Mouse (Mus musculus): ENCODE results near the gene Mkks.
"Not testable (repeated sequence)": the region's sequence is repeated elsewhere in the genome, so short reads cannot be mapped to it uniquely, and the experiment has no call there.

Mkks gene

DNA sequence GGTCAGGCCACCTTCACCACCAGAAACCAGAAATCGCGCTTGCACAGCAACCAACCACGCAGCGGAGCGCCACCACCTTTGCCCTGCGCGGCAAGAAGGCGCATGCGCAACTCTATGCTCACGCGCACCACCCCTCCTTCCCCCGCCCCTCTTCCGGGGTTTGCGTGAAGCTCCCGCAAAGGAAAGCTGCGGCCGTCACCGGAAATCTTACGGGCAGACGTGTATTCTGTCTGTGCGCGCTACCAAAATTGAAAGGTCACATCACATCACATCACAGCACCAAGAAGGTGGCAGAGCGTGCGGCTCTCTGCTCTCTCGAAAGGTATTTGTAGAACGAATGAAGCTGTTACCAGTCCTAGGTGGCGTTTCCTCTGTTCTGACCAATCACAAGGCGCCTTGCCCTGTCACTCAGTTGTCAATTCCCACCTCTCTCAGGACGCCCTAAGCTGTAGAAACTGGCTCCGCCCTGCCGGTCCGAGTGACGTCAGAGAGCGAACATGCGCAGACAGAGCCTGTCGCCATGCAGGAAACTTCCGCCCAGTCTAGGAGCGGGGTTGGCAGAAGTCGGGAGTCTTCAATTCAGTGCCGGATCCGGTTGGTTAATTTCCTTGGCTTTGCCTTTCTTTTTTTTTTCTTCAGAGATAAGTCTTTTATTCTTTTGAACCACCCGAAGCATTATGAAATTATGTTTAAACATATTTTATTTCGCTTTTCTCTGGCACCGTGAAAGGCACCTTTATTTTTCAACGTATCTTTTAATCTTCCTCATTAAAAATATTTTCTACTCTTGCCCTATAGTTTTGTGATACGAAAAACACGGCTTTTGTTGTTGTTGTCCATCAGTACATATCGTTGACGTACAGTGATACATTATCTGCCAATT is at the start of gene Mkks, which contains the start of the genes Slx4ip and AL731706.1:
Gene Mkks, minus strand, starts transcription at position 322 of the 883 bp plus-strand sequence.
Gene Slx4ip, plus strand, starts transcription at position 151 of the 883 bp plus-strand sequence.
Gene AL731706.1, minus strand, starts transcription at position 322 of the 883 bp plus-strand sequence.
- peak; percentile 99 for DNase-seq

DNA sequence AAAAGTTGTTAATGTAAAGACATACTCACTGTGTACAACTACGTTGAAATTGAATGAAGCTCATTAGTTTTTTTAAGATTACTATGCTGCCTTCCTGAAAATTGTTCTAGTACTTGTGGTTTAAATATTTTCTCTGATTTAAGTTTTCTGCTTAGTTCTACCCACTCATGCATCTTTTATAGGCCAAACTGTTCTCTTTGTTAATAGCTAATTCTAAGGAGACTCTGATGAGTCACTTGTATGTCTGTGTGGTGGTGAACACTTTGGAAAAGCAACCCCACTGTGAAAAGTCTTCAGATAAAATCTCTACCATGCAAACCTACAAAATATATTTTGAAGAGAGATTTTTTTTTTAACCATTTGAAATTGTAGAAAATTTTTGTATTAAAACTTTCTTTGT is 47.1 kb upstream of the Mkks start:
- no peak for DNase-seq

DNA sequence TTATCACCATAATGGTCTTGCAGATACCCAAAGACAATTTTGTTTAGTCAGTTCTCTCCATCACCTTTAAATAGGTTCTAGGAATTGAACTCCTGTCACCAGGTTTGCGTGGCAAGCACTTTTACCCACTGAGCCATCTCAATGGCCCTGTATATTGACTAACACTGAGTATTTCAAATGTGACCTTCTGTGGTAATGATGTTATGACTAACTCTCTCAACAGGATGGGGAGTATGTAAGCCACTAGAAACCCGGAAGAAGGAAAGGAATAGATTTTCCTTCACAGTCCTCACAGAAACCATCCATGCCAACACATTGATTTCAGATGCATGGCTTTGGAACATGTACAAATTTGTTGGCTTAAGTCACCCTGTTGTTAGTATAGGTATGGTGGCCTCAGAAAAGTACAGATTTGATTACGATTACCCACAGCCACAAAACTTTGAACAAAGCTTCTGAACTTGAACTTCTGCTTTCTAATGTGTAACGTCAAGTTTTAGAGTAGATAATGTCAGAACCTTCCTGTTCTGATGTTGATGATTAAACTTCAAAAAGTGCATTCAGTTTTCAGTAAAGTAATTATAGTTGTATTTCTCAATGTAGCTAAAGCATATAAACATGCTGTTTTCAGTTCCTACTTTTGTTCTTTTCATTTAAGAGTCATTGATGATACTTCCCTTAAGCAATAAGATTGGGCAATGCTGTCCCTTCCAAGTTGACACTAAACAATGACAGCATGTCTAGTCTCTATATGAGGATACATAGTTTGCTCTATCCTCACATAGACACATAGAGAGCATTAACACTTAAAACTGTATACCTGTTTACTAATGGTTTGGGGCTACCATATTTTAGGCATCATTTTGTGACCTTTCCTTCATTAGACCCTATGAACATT is 45.5 kb upstream of the Mkks start:
- DNase-seq: no peak

DNA sequence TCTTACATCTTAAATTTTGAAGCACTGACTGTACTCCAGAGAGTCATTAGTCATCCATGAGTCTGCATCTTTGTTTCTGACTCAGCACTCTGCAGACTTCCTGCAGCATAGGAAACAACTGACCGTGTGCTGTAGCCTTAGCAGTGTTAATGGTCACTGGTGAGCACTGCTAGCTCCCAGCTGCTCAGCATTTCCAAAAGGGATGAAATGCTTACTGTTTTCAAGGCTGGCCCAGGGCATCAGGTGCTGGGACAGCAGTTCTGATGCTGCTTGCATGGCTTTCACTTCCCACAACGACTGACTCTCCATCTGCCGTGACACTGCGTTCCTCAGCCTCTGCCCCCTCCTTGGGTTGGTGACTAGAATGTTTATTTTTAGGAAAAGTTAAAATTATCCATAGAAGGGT is 29.8 kb upstream of the Mkks start:
- DNase-seq: peak in 1 of 2 experiments; percentile 17

DNA sequence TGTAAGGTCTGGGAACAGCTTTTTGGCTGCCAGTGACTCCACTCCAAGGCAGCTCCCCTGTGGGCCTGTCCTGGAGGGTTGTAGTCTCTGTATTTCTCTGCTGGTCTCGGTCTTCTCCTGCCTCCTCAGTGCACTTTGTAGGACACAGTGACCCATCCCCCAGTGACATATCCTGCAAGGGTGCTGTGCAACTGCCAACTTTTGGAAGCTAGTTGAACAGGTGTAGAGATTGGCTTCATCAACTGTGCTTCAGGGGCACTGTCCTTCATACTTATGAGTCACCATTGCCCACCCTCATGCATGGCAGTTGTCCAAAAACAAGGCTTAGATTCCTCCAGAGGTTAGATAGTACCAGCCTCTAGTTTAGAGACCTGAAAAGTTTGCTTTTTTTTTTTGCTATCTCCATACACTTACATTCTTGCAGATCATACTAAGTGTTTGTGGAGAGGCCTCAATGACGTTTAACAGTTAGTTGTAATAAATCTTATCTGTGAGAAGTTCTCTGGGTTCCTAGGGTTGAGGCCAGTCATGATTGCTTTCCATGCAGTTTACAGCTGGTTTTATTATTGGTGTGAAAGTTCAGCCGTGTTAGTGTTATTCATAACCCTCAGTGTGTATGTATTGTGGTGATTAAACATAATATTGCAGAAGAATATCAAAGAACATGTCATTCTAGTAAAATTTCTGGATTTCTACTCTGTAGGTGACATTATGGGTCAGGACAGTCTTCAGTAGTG is 29.2 kb upstream of the Mkks start:
- no peak for DNase-seq

DNA sequence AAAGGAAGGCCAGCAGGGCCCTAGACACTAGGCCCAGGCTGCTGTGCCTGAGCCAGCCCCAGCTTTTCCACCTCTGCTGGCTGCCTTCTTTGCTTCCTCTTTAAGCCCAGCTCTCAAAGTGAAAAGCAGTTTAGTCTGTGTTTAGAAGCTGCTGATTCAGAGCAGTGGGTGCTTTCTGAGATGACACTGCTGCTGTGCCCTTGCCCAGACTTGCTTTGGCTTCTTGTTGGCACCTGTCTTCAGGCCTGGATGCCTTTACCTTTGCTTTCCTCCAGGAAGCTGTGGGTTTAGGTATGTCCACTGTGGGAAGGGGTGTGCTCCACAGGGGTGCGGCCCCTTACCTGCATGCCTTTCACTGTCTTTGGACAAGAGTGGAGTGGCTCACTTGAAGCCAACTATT is 28.2 kb upstream of the Mkks start:
- DNase-seq: no peak

DNA sequence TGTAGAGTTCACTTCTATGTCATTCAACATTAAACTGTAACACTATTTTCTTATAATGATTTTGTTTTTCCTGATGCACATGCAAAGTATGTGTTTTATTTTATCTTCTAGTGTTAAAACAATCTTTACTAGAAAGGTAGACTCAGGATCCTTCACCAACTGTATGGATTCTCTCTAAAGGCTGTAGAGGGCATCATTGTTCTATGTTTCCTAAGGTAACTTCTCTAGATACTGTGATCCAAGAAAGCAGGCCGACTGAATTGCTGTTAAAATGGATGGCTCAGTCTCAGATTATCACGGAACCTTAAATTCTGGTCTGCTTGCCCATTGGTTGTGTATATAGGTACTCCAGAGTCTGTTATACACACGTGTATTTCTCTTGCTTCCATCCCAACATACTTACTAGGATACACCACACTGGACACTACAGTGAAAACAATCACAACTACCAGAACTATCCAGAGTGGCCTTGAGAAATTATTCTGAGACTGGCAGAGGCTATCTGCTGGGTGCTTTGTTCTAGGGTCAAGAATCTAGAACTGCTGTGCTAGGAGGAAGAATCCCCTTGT is 23.2 kb upstream of the Mkks start:
- DNase-seq: no peak

DNA sequence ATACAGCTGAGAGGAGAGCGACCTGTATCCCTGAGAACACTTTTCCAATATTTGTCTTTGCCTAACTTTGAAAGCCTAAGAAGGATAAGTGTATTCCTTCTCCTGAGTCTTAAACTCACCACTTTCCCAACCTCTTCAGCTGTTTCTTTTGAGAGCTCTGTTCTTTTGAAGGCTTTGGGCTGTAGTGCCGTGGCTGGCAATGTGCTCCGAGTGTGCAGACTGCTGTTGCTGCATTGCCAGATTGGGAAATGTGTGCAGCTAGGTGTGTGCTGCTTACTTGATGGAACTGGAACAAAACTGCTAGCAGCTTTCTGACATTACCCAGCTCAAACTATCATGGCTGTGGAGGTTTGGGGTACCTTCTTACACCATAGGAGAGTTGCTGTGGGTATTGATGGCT is 21.8 kb upstream of the Mkks start:
- DNase-seq: no peak

DNA sequence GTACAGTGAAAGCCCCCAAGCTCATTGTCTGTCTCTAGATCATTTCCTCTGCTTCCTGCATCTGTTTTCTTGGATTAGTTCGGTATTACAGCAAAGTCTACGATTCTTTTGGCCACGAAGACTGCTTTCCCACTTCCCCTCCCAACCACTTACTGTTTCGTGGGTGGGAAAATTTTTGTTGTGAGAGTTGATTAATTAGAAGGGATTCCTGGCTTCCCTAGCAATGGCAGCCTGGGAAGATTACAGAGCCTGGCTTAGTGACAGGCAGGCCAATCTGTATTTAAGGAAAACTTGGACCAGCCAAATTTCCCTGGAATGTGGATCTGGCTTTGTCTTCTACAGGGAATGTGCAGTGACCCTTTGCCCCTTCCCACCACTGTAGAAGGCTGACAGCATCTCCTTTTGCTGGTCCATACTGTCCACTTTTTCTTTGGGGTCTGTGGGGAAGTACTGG is 20.8 kb upstream of the Mkks start:
- DNase-seq: no peak

DNA sequence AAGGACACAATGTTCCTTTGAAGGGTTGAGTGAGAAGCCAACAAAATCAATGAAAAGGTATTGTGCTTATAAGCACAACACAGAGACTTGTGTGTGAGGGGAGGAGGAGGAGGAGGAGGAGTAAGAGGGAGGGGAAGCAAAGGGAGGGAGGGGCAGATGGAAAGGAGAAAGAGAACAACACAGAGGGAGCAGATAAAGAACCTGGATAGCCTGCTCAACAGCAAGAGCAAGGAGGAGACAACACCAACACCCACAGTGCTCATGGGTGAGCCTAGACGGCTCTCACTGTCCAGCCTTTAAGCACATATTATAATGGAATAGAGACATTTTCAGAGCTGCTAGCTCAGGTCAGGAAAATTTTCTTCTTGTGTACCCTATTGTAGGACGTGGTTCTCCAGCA is 18.1 kb upstream of the Mkks start:
- no peak for DNase-seq

DNA sequence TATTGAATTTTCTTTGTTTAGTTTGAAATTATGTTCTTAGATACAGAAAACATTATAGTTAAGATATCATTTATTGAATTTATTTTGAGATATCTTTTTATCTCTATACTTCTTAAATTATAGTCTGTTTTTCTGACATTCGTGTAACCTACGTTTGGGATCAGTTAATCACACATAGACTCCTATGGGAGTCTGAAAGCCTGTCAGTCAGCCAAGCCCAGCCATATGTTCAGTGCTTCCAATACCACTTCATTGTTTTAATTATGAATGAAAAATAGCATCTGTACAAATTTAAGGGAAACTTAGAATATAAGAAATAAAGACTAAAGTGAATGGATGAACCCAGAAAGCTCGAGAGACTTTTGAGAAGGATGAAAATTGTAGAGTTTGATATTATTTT is 17.4 kb upstream of the Mkks start:
- peak in 1 of 2 experiments; percentile 52 for DNase-seq

DNA sequence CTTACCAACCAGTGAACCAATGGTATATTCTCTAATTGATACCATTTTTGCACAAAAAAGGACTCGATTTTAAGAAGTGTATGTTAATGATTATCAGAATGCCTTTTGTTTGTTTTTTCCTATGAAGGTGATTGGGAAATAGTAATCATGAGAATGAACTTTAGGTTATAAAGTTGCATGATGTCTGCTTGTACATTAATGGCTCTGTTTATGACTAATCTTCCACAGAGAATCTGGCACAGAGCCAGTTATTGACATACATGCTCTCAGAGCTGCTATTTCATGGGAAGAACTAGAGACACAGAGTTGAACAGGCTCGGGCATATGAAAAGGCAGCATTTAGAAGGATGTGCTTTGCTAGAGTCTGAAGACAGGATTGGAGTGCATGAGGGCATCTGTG is 4.9 kb upstream of the Mkks start:
- no peak for DNase-seq

DNA sequence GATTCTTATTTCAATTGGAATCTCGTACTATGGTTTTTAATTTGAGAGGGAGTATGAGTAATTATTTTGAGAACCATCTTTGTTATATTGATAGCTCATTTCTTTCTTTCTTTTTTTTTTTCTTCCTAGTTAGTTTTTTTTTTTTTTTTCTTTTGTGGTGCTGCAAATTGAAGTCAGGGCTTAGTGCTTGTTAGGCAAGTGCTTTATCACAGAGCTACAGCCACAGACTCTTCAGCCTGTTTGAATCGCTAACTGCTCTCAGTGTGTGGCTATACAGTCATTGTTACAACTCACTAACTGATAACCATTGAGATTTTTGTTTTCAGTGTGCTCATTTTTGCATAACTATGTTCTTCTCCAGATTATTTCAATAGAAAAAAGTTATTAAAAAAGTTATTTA is 3.3 kb upstream of the Mkks start:
- no peak for DNase-seq

DNA sequence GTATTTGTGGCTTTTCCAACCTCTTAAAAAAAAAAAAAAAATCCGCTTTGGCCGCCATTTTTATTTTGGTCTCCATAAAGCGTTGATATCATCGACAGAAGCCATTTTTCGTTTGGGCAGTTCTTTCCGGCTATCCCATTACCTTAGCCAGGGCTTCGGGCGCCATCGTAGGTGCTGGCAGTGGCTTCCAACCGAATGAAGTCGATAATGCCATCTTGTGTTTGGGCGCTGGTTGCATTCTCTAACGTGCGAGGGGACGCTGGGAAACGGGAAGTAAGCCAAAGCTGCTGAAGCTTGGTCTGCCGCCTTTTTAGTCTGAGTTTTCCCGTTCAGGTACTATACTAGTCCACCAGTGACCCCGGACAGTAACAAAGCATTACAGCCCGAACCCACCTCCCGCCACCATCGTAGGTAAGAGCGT is 772 bp upstream of the Mkks start:
- peak; percentile 96 for DNase-seq

DNA sequence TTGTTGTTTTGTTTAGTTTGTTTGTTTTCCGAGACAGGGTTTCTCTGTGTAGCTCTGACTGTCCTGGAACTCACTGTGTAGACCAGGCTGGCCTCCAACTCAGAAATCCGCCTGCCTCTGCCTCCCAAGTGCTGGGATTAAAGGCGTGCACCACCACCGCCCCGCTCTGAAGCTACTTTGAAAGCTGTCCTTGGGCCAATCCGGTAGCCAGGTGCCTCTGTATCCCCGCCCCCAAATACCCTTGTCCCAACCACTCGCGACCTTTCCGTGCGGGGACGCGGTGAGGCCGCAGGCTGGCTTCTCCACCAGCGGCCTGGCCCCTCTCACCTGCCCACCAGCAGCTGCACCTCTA is 497 bp downstream of the Mkks start:
- not testable (repeated sequence) for DNase-seq

DNA sequence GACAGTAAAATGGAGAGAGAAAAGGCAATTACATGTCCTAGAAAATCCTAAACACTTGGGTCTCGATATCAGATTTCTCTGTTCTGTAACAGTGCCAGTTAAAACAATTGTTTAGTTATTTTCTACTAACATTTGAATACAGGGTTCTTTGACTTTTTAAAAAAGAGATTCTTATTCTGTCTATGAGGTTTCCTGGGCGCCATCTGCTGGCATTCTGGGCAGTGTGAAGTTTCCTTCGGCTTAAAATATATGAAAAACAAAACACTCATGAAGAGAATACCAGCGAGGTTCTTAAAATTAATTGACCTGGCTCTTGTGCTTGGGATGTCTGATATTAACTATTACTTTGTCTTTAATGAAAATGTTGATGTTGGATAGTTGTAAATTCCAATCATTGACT is 4.3 kb downstream of the Mkks start:
- peak; percentile 36 to 69 for DNase-seq

DNA sequence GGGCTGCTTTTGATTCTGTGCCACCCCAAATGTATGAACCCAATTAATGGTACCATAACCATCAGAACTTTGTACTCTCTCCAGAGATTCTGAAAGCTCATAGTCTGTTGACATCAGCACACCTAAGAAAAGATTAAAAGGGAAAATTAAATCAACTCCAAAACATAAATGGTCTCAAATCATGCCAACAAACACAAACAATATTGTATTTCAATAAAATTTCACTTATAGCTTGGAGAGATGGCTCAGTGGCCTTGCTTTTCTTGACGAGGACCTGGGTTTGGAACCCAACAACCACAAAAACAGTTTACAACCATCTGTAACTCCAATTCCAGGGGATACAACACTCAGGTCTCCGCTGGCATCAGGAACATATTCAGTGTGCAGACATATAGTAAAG is 5.6 kb downstream of the Mkks start, which contains the start of gene AL731706.2:
Gene AL731706.2, minus strand, starts transcription at position 101 of the 400 bp plus-strand sequence.
- no peak for DNase-seq

DNA sequence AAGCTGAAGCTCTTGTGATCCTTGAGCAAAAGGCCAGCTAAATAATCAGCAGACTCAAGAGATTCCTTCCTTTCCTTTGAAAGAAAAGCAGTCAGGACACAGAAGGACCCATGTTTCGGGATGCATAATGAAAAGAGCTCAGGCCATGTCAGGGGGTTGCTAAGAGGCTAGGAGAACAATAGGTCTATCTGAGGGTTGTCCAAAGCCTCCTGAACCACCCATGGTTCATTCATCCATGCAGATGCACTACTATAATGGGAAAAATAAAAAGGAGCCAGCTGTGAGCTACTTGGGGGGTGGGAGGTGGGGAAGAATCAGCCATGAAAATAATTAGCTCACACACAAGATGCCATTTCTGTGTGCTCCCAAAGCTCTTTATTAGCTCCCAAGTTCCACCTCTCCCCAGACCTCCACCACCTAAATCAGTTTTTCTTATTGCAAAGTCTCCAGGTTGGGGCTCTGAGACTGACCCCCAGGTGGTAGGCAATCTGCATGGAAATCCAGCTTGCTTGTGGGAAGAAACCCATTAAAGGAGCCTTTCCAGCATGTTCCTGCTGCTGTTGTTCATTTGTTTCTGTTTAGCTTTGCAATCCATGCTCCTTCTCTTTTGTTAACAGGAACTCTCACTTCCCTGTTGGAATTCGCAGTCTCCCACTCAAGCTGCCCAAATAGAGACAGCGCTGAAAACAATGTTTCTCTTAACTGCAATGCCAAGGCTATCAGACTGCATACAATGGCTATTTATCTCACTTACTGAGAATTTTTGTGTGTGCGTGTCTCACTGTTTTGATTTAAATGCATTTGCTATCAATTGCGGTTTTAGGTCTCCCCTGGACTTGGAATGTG is 36.4 kb downstream of the Mkks start:
- no peak for DNase-seq

DNA sequence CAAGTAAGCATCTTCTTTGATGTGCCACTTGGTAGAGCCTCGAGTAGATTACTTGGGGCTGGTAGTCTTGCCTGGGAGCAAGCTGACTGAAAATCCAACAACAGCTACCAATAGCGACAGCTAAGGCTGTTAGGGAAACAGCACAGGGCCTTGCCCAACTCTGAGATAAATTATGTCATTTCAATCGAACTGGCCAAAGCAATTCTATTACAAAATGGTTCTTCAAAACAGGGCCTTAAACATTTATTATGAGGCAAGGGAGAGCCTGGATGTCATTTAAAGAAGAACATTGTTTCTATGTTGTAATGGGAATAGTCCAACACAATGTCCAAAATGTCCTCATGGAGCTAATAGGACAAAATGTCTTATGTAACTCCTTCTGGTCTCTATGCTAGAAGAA is 40.8 kb downstream of the Mkks start:
- DNase-seq: no peak

DNA sequence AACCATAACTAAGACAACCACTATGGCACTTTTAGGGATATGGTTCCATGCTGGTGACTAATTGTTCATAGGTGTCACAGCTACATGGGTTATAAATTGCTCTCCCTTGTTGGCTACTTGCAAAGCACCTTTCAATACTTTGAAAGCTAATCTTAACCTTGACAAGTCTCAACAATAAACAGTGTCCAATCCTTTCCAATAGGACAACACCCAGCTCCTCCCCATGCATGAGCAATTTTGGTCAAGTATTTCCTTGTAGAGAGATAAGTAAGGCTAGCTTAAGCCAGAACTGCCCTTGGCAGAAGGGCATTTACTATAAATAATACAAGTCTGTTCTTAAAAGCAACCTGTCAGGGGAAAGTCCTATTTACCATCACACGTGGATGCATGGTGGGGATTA is 53.2 kb downstream of the Mkks start:
- DNase-seq: no peak

DNA sequence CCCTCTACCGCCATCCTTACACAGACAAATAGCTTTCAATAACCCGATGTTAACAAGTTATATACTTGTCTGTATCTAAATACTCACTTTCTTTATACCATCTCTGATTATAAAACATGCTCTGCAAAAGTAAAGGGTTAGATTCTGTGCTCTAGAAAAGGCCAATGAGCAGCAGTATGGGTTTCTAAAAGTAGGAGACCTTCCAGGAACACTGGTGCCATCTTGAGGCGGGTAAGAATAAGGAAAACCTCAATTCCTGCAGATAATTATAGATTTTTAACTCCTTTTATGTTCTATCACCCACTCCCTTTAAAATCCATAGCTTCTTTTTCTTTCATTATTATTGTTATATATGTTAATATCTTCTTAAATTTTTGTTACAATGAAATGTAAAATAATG is 55.3 kb downstream of the Mkks start:
- DNase-seq: peak in 1 of 2 experiments; percentile 61

DNA sequence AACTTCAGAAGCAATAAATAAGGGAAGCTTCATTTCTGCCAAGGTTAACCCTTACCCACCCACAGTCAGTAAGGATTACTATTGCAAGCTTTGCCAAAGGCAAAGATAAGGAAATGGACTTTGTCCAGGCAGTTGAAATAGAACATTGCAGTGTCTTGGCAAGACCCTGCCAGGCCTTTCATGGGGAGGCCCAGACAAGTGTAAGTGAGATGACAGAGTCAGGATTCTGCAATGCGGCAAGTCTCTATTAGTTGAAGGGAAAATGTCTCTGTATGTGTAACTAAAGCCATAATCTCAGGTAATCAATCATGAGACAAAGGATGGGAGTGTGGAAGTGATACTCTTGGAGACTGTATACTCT is 56.5 kb downstream of the Mkks start:
- no peak for DNase-seq
